Mouse (Mus musculus) cortical plate, adult 2 months (tissue): ENCODE measurements around the gene Pon2.

Experiments used
- CTCF ChIP-seq: fragments of 200-500 bp; IDR thresholded peaks from 2 replicates; pipeline ENCODE4 v1.5.1; 2011; ENCODE audit warnings: mild to moderate bottlenecking, control low read depth, low read length; ENCODE audit not compliant: insufficient read depth; ENCODE audit errors: extremely low read depth
- POLR2A ChIP-seq: fragments of 200-500 bp; IDR thresholded peaks from 2 replicates; pipeline ENCODE4 v1.6.1; 2011; ENCODE audit warnings: mild to moderate bottlenecking, low read length, control low read depth; ENCODE audit not compliant: insufficient read depth; ENCODE audit errors: extremely low read depth

- no peak for TF ChIP-seq CTCF
- no peak for TF ChIP-seq POLR2A
Observed at GRCm38 (mm10) chr6:5282418-5282817, 15.8 kb downstream of the Pon2 start.
